Mouse (Mus musculus) ovary, adult 2 months (tissue): ENCODE measurements around the gene Gm17304. TPM values are rescaled to one million over a fixed set of nuclear protein-coding genes. Genes with fewer than 3 reads are reported as not detected.

Experiments
- polyA plus RNA-seq: library from polyadenylated mRNA; depleted of rRNA; stranded (reverse); fragments of >200 nt; gene quantifications from 2 replicates; pipeline ENCODE4 v1.2.3, GENCODE M21; 2012; rRNA removed

The Gm17304 gene
- polyA plus RNA-seq: not detected in 2 replicates

DNA sequence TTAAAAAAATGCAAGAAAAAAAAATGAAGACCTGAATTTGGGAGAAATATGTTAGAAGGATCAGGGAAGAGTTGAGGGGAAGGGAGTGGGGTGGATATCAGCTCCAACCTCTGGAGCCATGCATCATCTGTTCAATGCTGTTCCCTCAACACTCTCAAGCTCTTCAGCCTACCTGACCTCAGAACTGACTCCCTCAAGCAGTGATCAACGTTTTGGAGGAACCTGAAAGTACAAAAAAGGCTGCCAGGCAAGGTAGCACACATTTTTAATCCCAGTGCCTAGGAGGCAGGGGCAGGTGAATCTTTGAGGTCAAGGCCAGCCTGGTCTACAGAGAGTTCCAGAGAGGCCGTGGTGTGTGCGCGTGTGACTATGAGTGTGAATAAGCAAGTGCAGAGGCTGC, at the start of gene Gm17304:
Gm17304 (plus strand) TSS at position 301 of the 400 bp plus-strand sequence.

Other genes with a start within 250 kb of the Gm17304 start
- gene Barhl2, start 150.9 kb upstream of the Gm17304 start, polyA plus RNA-seq: not detected in 2 replicates
- 11.5 and 12.5 TPM in 2 replicates for gene Zfp644, start 88.2 kb downstream of the Gm17304 start, polyA plus RNA-seq